Mouse (Mus musculus) common myeloid progenitor, adult 5-6 weeks (primary cell): ENCODE results near the gene Enah. TPM values are rescaled to one million over a fixed set of nuclear protein-coding genes. Genes with fewer than 3 reads are reported as not detected.
A peak's percentile ranks its signal among the peaks of the same experiment; 100 is the strongest.

Source experiments
- ATAC-seq: replicated peaks from 2 replicates; pipeline ENCODE4 v1.8.0; 2016; ENCODE audit warnings: low read depth, mild to moderate bottlenecking, moderate TSS enrichment, inconsistent platforms; ENCODE audit not compliant: poor library complexity, severe bottlenecking
- total RNA-seq: library from RNA; stranded (forward); fragments of 200-1000, 187-1606 nt; gene quantifications from 2 replicates; pipeline ENCODE4 v1.2.3, GENCODE M21; 2017

Enah gene
- total RNA-seq, 1 experiment from 2014 or later: 0.09 TPM

GRCm38 (mm10) chr1:181974897-181975296 lies 44.9 kb downstream of the Enah start:
- ATAC-seq: no peak

- no peak for ATAC-seq
These were observed 54.5 kb downstream of the Enah start for GRCm38 (mm10) chr1:181965277-181965676.

GRCm38 (mm10) chr1:181963827-181964226 lies 56.0 kb downstream of the Enah start:
- no peak for ATAC-seq

GRCm38 (mm10) chr1:181963351-181963750 lies 56.4 kb downstream of the Enah start:
- no peak for ATAC-seq

GRCm38 (mm10) chr1:181960383-181960782 lies 59.4 kb downstream of the Enah start:
- no peak for ATAC-seq

- ATAC-seq: no peak
These were observed 61.4 kb downstream of the Enah start for GRCm38 (mm10) chr1:181958392-181958791.

- no peak for ATAC-seq
These were observed 62.1 kb downstream of the Enah start for GRCm38 (mm10) chr1:181957736-181958135.

- ATAC-seq: no peak
These were observed 66.2 kb downstream of the Enah start for GRCm38 (mm10) chr1:181953547-181953946.

- no peak for ATAC-seq
These were observed 68.5 kb downstream of the Enah start for GRCm38 (mm10) chr1:181951266-181951665.

GRCm38 (mm10) chr1:181950721-181951120 lies 69.1 kb downstream of the Enah start:
- ATAC-seq: peak; percentile 47; the same call in 1 of the 2 replicates

GRCm38 (mm10) chr1:181948191-181948590 lies 71.6 kb downstream of the Enah start:
- ATAC-seq: no peak

GRCm38 (mm10) chr1:181937064-181937463 lies 82.7 kb downstream of the Enah start:
- no peak for ATAC-seq

- peak; percentile 76 for ATAC-seq
These were observed 91.4 kb downstream of the Enah start for GRCm38 (mm10) chr1:181928388-181928787.

- no peak for ATAC-seq
These were observed 96.4 kb downstream of the Enah start for GRCm38 (mm10) chr1:181923384-181923783.

- ATAC-seq: peak; percentile 86
These were observed 98.0 kb downstream of the Enah start for GRCm38 (mm10) chr1:181921580-181922494.

- ATAC-seq: no peak
These were observed 107.9 kb downstream of the Enah start for GRCm38 (mm10) chr1:181911841-181912240.

GRCm38 (mm10) chr1:181901706-181902373 lies 118.0 kb downstream of the Enah start:
- ATAC-seq: no peak

GRCm38 (mm10) chr1:181900846-181901245 lies 118.9 kb downstream of the Enah start:
- no peak for ATAC-seq

GRCm38 (mm10) chr1:181898961-181899360 lies 120.8 kb downstream of the Enah start:
- ATAC-seq: no peak

GRCm38 (mm10) chr1:181896991-181897390 lies 122.8 kb downstream of the Enah start:
- ATAC-seq: no peak

GRCm38 (mm10) chr1:181893721-181894120 lies 126.1 kb downstream of the Enah start:
- ATAC-seq: no peak
